Mouse (Mus musculus) CH12.LX (cell line): ENCODE results near the gene Grk4. TPM values are rescaled to one million over a fixed set of nuclear protein-coding genes. Genes with fewer than 3 reads are reported as not detected.
A peak's percentile ranks its signal among the peaks of the same experiment; 100 is the strongest.

Experiments
- DNase-seq: peaks from one replicate; pipeline ENCODE4 v3.0.0-alpha.2; 2013; ENCODE audit errors: extremely low read depth
- H3K27ac ChIP-seq: 2 replicates; pipeline ENCODE4 v1.5.1; 2012; ENCODE audit warnings: low read depth, mild to moderate bottlenecking, control low read depth, moderate library complexity; ENCODE audit not compliant: insufficient read depth
- H3K27me3 ChIP-seq: replicated peaks from 2 replicates; pipeline ENCODE3; 2012; ENCODE audit warnings: inconsistent platforms
- H3K36me3 ChIP-seq, 2 experiments: replicated peaks in 1 of 2; 2 replicates each; pipeline versions ENCODE3 to v1.6.1; 2012; ENCODE audit warnings: inconsistent platforms in 1 of 2, low read length in 1 of 2, mild to moderate bottlenecking in 1 of 2, mixed read lengths in 1 of 2, moderate library complexity in 1 of 2; ENCODE audit not compliant: control insufficient read depth in 1 of 2, insufficient read depth in 1 of 2
- H3K4me1 ChIP-seq, 2 experiments: 2 replicates each; pipeline ENCODE4 v1.6.1; 2012; ENCODE audit warnings: inconsistent platforms in 1 of 2, moderate library complexity in 1 of 2; ENCODE audit not compliant: insufficient read depth in 2 of 2, control insufficient read depth in 1 of 2
- H3K4me2 ChIP-seq: 2 replicates; pipeline ENCODE4 v1.6.1; 2012; ENCODE audit warnings: low read depth, mild to moderate bottlenecking, control low read depth; ENCODE audit not compliant: poor library complexity, insufficient read depth, severe bottlenecking
- H3K4me3 ChIP-seq, 3 experiments: fragments of 150-350 bp in 1 of 3; sonication (generic) in 1 of 3; replicated peaks in 1 of 3; 2 replicates each; pipeline versions ENCODE3 to v1.5.1; 2011 to 2012; ENCODE audit warnings: low read depth in 2 of 3, low read length in 2 of 3, mild to moderate bottlenecking in 2 of 3, moderate library complexity in 2 of 3, control low read depth in 1 of 3, improper control_type of control experiment in 1 of 3, inconsistent platforms in 1 of 3, mixed read lengths in 1 of 3; ENCODE audit not compliant: poor library complexity in 1 of 3
- H3K79me2 ChIP-seq: replicated peaks from 2 replicates; pipeline ENCODE4 v1.6.1; 2012; ENCODE audit warnings: mild to moderate bottlenecking, moderate library complexity; ENCODE audit not compliant: control insufficient read depth, poor library complexity, insufficient read depth, severe bottlenecking; ENCODE audit errors: extremely low read depth
- H3K9ac ChIP-seq: 2 replicates; pipeline ENCODE4 v1.6.1; 2012; ENCODE audit warnings: low read depth, mild to moderate bottlenecking, control low read depth, moderate library complexity; ENCODE audit not compliant: insufficient read depth
- H3K9me3 ChIP-seq: replicated peaks from 2 replicates; pipeline ENCODE3; 2012; ENCODE audit warnings: low read length, inconsistent platforms, mixed read lengths
- CHD2 ChIP-seq: IDR thresholded peaks from 2 replicates; pipeline ENCODE4 v1.6.1; 2011; ENCODE audit warnings: low read length, improper control_type of control experiment
- CTCF ChIP-seq, 2 experiments: IDR thresholded peaks in 1 of 2; conservative IDR thresholded peaks in 1 of 2; 2 replicates each; pipeline ENCODE4 v1.5.1; 2011 to 2012; ENCODE audit warnings: low read depth in 2 of 2, low read length in 2 of 2, improper control_type of control experiment in 1 of 2, inconsistent platforms in 1 of 2, mild to moderate bottlenecking in 1 of 2, moderate library complexity in 1 of 2
- E2F4 ChIP-seq: IDR thresholded peaks from 2 replicates; pipeline ENCODE4 v1.6.1; 2011; ENCODE audit warnings: low read depth, low read length, improper control_type of control experiment; ENCODE audit not compliant: insufficient replicate concordance
- EP300 ChIP-seq: IDR thresholded peaks from 2 replicates; pipeline ENCODE4 v1.6.1; 2011; ENCODE audit warnings: low read length, improper control_type of control experiment
- ETS1 ChIP-seq: conservative IDR thresholded peaks from 2 replicates; pipeline ENCODE4 v1.6.1; 2012; ENCODE audit warnings: low read depth, mild to moderate bottlenecking, inconsistent platforms, low read length, improper control_type of control experiment, moderate library complexity
- IRF4 ChIP-seq: IDR thresholded peaks from 2 replicates; pipeline ENCODE4 v1.6.1; 2014; ENCODE audit warnings: low read depth, mild to moderate bottlenecking, inconsistent platforms, low read length, improper control_type of control experiment
- JUND ChIP-seq: conservative IDR thresholded peaks from 2 replicates; pipeline ENCODE4 v1.6.1; 2011; ENCODE audit warnings: low read depth, low read length, improper control_type of control experiment
- KAT2A ChIP-seq: IDR thresholded peaks from 2 replicates; pipeline ENCODE4 v1.6.1; 2012; ENCODE audit warnings: low read length, improper control_type of control experiment, inconsistent platforms; ENCODE audit not compliant: insufficient replicate concordance
- MAZ ChIP-seq: IDR thresholded peaks from 2 replicates; pipeline ENCODE4 v1.6.1; 2012; ENCODE audit warnings: low read depth, mild to moderate bottlenecking, inconsistent platforms, low read length, improper control_type of control experiment, moderate library complexity
- MXI1 ChIP-seq: IDR thresholded peaks from 2 replicates; pipeline ENCODE4 v1.6.1; 2011; ENCODE audit warnings: mild to moderate bottlenecking, low read depth, low read length, improper control_type of control experiment
- MYC ChIP-seq: IDR thresholded peaks from 2 replicates; pipeline ENCODE4 v1.6.1; 2011; ENCODE audit warnings: low read depth, mild to moderate bottlenecking, improper control_type of control experiment, low read length
- NRF1 ChIP-seq: IDR thresholded peaks from 2 replicates; pipeline ENCODE4 v1.6.1; 2014; ENCODE audit warnings: low read depth, mild to moderate bottlenecking, inconsistent platforms, low read length, improper control_type of control experiment, moderate library complexity
- PAX5 ChIP-seq: IDR thresholded peaks from 2 replicates; pipeline ENCODE4 v1.6.1; 2012; ENCODE audit warnings: low read length, inconsistent platforms, mixed read lengths
- POLR2A ChIP-seq: IDR thresholded peaks from 2 replicates; pipeline ENCODE4 v1.6.1; 2011; ENCODE audit warnings: low read depth, mild to moderate bottlenecking, improper control_type of control experiment, low read length
- POLR2AphosphoS2 ChIP-seq: IDR thresholded peaks from 2 replicates; pipeline ENCODE4 v1.6.1; 2011; ENCODE audit warnings: low read depth, low read length, improper control_type of control experiment
- SIN3A ChIP-seq: IDR thresholded peaks from 2 replicates; pipeline ENCODE4 v1.6.1; 2012; ENCODE audit warnings: low read length, improper control_type of control experiment, inconsistent platforms
- SMC3 ChIP-seq: IDR thresholded peaks from 2 replicates; pipeline ENCODE4 v1.6.1; 2011; ENCODE audit warnings: low read depth, low read length, improper control_type of control experiment
- TBP ChIP-seq: conservative IDR thresholded peaks from 2 replicates; pipeline ENCODE4 v1.6.1; 2011; ENCODE audit warnings: low read depth, low read length, improper control_type of control experiment
- TCF12 ChIP-seq: IDR thresholded peaks from 2 replicates; pipeline ENCODE4 v1.6.1; 2014; ENCODE audit warnings: low read depth, mild to moderate bottlenecking, inconsistent platforms, low read length, improper control_type of control experiment
- UBTF ChIP-seq: IDR thresholded peaks from 2 replicates; pipeline ENCODE4 v1.6.1; 2012; ENCODE audit warnings: low read depth, mild to moderate bottlenecking, inconsistent platforms, low read length, improper control_type of control experiment, moderate library complexity
- USF1 ChIP-seq: IDR thresholded peaks from 2 replicates; pipeline ENCODE4 v1.6.1; 2014; ENCODE audit warnings: low read depth, mild to moderate bottlenecking, inconsistent platforms, low read length, improper control_type of control experiment
- USF2 ChIP-seq: conservative IDR thresholded peaks from 2 replicates; pipeline ENCODE4 v1.6.1; 2011; ENCODE audit warnings: low read depth, low read length, improper control_type of control experiment
- ZMIZ1 ChIP-seq: IDR thresholded peaks from 2 replicates; pipeline ENCODE4 v1.6.1; 2012; ENCODE audit warnings: low read depth, mild to moderate bottlenecking, inconsistent platforms, low read length, improper control_type of control experiment
- dilution Hi-C: fragments of 300-500 bp; cut with MboI; formaldehyde crosslinking; loops from 2 replicates; pipeline ENCODE4 v1.14.3; 2020; ENCODE audit warnings: low sequenced_read_pairs; ENCODE audit not compliant: extremely low pct_unique_long_range_greater_than_20kb, extremely low pct_ligation_motif_present
- in situ Hi-C: fragments of 300-500 bp; cut with MboI; formaldehyde crosslinking; loops from 3 replicates; pipeline ENCODE4 v1.14.3; 2019; ENCODE audit warnings: low sequenced_read_pairs, low pct_ligation_motif_present, low pct_unique_long_range_greater_than_20kb, mixed read lengths
- polyA plus RNA-seq: library from polyadenylated mRNA; unstranded; fragments of >175 nt; gene quantifications from 2 replicates; pipeline ENCODE4 v1.2.1, GENCODE M21; 2012; ENCODE audit warnings: low read depth; ENCODE audit not compliant: insufficient read length
- total RNA-seq, 2 experiments: library from RNA; depleted of rRNA; stranded (reverse); fragments of 300-350 nt in 1 of 2; fragments of >200 nt in 1 of 2; gene quantifications; 2 replicates each; pipeline ENCODE4 v1.2.3; 2012 to 2014

Gene Grk4
- total and polyA plus RNA-seq, 3 experiments: 0.56 to 0.81 (median 0.76) TPM

- no peak overlapping the region for H3K9ac ChIP-seq
- H3K27me3 ChIP-seq: no peaks in the 10 kb centered on the region
- in situ Hi-C loops: loop anchor here (5.0 kb wide), 1 partner anchor 108 kb away; the partner anchor contains the start of gene Sh3bp2
- dilution Hi-C loops: no loop called here
- H3K4me1 ChIP-seq: peaks cover 7 to 26% of the 10 kb centered on the region in 2 experiments; a peak in 3 of 4 replicates
- H3K4me2 ChIP-seq: no peak overlapping the region
- H3K9me3 ChIP-seq: no peaks in the 10 kb centered on the region
- no peak for DNase-seq
- H3K4me3 ChIP-seq: no peak overlapping the region
- peaks cover 54 to 80% of the 10 kb centered on the region in 2 experiments for H3K36me3 ChIP-seq
- TF ChIP-seq USF2 (no peak), USF1 (no peak), CHD2 (no peak), MYC (no peak), UBTF (no peak), MXI1 (no peak), E2F4 (no peak), TBP (no peak), ETS1 (no peak), ZMIZ1 (no peak), POLR2A (no peak), IRF4 (no peak), KAT2A (no peak), SIN3A (no peak), CTCF (conservative IDR thresholded peaks at IDR 0.05 in 1 of 2, IDR thresholded peaks at IDR 0.05 in 1 of 2; ENCODE audit: low read depth in 2 of 2, low read length in 2 of 2) (no peak), PAX5 (no peak), SMC3 (no peak), NRF1 (no peak), JUND (no peak), EP300 (no peak)
- H3K79me2 ChIP-seq: 0 out of 2 replicates have a peak, but pooled peaks cover 9% of the 10 kb centered on the region
- H3K27ac ChIP-seq: no peak overlapping the region
Observed at GRCm38 (mm10) chr5:34634746-34635400, 25.3 kb upstream of the Grk4 start.

DNA sequence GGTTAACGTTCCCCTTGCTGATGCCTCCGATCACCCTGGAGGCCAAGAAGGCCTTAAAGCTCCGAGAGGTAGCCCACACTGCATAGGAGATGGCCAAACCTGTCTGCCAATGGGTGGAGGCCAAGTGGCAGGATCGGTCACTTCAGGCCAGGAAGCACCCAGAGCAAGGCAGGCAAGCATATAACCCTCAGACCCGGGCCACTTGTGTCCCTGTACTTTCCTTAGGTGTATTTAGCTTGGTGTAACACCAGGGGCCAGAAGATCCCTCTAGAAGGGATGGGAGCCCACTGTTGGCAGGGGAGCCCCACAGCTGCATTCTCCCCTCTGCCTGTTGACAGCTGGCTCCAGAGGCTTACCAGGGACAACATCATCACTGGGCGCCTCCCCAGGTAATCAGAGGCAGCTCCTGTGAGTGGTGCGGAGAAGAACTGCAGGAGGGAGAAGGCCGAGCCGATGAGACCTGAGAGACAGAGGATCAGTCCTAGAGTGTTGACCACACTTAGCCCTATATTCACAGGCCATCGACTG, 24.4 kb upstream of the Grk4 start:
- Histone ChIP-seq H3K9me3 (no peaks in the 10 kb centered on the region), H3K27ac (no peak overlapping the region), H3K4me2 (peak overlapping the region; percentile 23), H3K4me1 (peaks cover 7 to 26% of the 10 kb centered on the region in 2 experiments; a peak in 3 of 4 replicates), H3K27me3 (no peaks in the 10 kb centered on the region), H3K36me3 (peaks cover 56 to 80% of the 10 kb centered on the region in 2 experiments), H3K79me2 (0 out of 2 replicates have a peak, but pooled peaks cover 9% of the 10 kb centered on the region), H3K4me3 (peak overlapping the region; percentile 74 to 94 (median 75)), H3K9ac (peak overlapping the region; percentile 68)
- TF ChIP-seq TCF12 (no peak), POLR2AphosphoS2 (no peak), MYC (no peak), JUND (no peak), MAZ (no peak), TBP (no peak)
- dilution Hi-C loops: no loop called here
- no peak for DNase-seq
- in situ Hi-C loops: loop anchor here (5.0 kb wide), 1 partner anchor 108 kb away; the partner anchor contains the start of gene Sh3bp2
